Mouse (Mus musculus) spleen, adult 2 months (tissue): ENCODE data around the gene Tcirg1. TPM values are rescaled to one million over a fixed set of nuclear protein-coding genes. Genes with fewer than 3 reads are reported as not detected.

Experiments used
- DNase-seq, 2 experiments: peaks; one replicate each; pipeline versions ENCODE4 v3.0.0 to v3.0.0-alpha.2; 2012 to 2021; ENCODE audit warnings: low spot score in 2 of 2, low read depth in 1 of 2
- H3K27ac ChIP-seq: fragments of 200-500 bp; 2 replicates; pipeline ENCODE4 v1.5.1; 2012; ENCODE audit warnings: low read length, inconsistent platforms; ENCODE audit not compliant: insufficient read depth
- H3K27me3 ChIP-seq: fragments of 200-500 bp; 2 replicates; pipeline ENCODE4 v1.6.1; 2012; ENCODE audit warnings: mild to moderate bottlenecking, moderate library complexity, low read length, inconsistent platforms; ENCODE audit not compliant: control insufficient read depth, insufficient read depth
- H3K36me3 ChIP-seq: fragments of 200-500 bp; 2 replicates; pipeline ENCODE4 v1.6.1; 2012; ENCODE audit warnings: mild to moderate bottlenecking, low read length, inconsistent platforms; ENCODE audit not compliant: control insufficient read depth, insufficient read depth
- H3K4me1 ChIP-seq: fragments of 200-500 bp; 2 replicates; pipeline ENCODE4 v1.6.1; 2011; ENCODE audit warnings: inconsistent platforms; ENCODE audit not compliant: control insufficient read depth, insufficient read depth, insufficient read length
- H3K4me3 ChIP-seq: fragments of 200-500 bp; 2 replicates; pipeline ENCODE4 v1.5.1; 2011; ENCODE audit warnings: mild to moderate bottlenecking, inconsistent platforms; ENCODE audit not compliant: insufficient read depth, insufficient read length; ENCODE audit errors: extremely low read depth
- CTCF ChIP-seq: fragments of 200-500 bp; IDR thresholded peaks from 2 replicates; pipeline ENCODE4 v1.5.1; 2011; ENCODE audit warnings: mild to moderate bottlenecking, inconsistent platforms; ENCODE audit not compliant: insufficient read depth, insufficient read length, insufficient replicate concordance; ENCODE audit errors: extremely low read depth
- POLR2A ChIP-seq: fragments of 200-500 bp; IDR thresholded peaks from 2 replicates; pipeline ENCODE4 v1.6.1; 2011; ENCODE audit warnings: low read depth, low read length, inconsistent platforms
- WGBS: fragments of 180-500 bp; shearing (Covaris S2); methylation state at CpG from one replicate; pipeline ENCODE4 v1.1.7; 2018; 5-methylcytosine and 5-hydroxymethylcytosine counted together
- polyA plus RNA-seq: library from polyadenylated mRNA; depleted of rRNA; stranded (reverse); fragments of >200 nt; gene quantifications from 2 replicates; pipeline ENCODE4 v1.2.3, GENCODE M21; 2012

Tcirg1 gene
- polyA plus RNA-seq, 1 experiment, result 269 TPM

DNA sequence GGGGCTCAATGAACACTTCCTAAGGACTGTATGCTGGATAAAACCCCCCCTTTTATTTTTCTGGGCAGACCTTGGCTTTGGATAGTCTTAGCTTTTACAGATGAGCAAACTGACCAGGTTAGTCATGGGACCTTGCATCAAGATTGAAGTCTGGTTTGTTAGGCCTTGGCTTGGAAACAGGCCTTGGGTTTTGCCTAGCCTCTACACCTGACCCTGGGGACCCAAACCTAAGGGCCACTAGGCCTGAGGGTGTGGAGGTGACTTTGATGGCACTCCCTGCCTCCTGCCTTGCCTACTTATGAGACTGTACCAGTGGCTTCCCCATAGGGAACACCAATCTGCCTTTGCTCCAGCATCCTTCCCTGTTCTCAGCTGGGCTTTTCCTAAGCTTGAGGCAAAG is 13.0 kb upstream of the Tcirg1 start:
- Histone ChIP-seq H3K36me3 (no peaks in the 10 kb centered on the region), H3K4me1 (peaks cover 23% of the 10 kb centered on the region), H3K27me3 (no peaks in the 10 kb centered on the region), H3K4me3 (no peak overlapping the region), H3K27ac (no peak overlapping the region)
- no peak for DNase-seq
- TF ChIP-seq CTCF (no peak), POLR2A (no peak)

DNA sequence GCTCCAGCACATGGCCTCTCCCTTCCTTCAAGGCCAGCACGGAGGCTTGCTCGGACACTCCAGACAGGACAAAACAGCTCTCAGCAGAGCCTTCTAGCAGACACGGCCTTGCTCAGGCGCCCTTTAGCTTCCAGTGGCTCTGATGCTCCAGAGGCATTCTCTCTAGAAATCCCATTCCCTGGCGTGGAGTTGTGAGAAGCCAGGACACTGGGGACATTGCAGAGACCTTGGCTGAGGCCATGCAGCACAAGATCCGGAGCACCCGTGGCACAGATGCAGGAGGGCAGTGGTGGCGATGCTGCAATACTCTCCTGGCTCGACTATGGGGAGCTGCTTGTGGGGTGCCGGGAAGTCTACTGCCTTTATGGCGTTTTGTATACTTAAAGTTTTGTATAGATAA is 9.8 kb upstream of the Tcirg1 start:
- Histone ChIP-seq H3K27me3 (no peaks in the 10 kb centered on the region), H3K36me3 (no peaks in the 10 kb centered on the region), H3K4me1 (peaks cover 8% of the 10 kb centered on the region; the same call in 1 of the 2 replicates), H3K4me3 (no peak overlapping the region), H3K27ac (no peak overlapping the region)
- WGBS, result 92% methylated on average over 11 of the region's 11 CpGs
- TF ChIP-seq CTCF (no peak), POLR2A (no peak)
- DNase-seq, result no peak

DNA sequence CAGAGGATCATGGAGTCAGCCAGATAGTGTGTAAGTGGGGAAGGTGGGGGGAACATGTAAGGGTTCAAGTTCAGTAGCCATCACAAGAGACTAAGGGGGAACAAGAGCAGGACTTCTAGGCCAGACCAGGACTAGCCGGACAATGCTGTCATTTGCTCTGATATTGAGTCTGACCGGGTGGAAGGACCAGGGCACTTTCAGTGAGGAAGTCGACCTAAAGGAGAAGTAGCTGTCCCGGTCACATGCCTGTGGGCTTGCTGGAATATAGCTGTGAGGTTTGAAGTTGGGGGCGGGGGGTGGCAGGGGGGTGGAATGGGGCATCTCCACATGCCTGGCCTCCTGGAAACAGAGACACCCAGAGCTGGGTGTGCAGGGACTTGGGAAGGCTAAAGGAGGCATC is 7.6 kb upstream of the Tcirg1 start:
- no peak for DNase-seq

DNA sequence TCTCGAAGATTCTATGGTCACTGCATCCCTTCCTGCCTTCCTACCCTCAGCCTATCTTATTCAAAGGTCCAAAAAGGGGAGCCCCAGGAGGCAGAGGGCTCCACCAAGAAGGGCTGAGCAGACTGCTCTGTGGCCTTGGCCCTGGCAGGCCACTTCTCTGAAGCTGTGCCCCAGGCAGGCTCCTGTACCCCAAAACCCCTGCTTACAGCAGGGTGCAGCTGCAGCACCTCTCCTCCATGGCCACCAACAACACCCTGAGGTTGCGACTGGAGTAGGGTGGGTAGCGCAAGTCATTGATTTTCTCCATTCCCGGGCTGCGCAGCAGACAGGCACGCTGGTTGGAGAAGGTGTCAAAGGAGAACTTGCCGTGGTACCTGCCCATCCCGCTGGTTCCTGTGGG is 6.8 kb upstream of the Tcirg1 start:
- Histone ChIP-seq H3K27me3 (no peaks in the 10 kb centered on the region), H3K4me1 (peaks cover 8% of the 10 kb centered on the region; the same call in 1 of the 2 replicates), H3K4me3 (0 out of 2 replicates have a peak overlapping the region, but pooled peaks have one; percentile 60), H3K27ac (peak overlapping the region; percentile 88), H3K36me3 (peaks cover 14% of the 10 kb centered on the region)
- TF ChIP-seq POLR2A (no peak), CTCF (no peak)
- WGBS, result 80% methylated on average over 8 of the region's 8 CpGs
- DNase-seq, result no peak

More for the DNA sequence above, 7.6 kb upstream of the Tcirg1 start:
- Histone ChIP-seq H3K4me1 (peaks cover 8% of the 10 kb centered on the region; the same call in 1 of the 2 replicates), H3K27ac (peak overlapping the region; percentile 21; the same call in 1 of the 2 replicates), H3K27me3 (no peaks in the 10 kb centered on the region), H3K36me3 (peaks cover 8% of the 10 kb centered on the region), H3K4me3 (no peak overlapping the region)
- no peak for TF ChIP-seq CTCF
- no peak for TF ChIP-seq POLR2A
- 51% methylated on average over 5 of the region's 5 CpGs for WGBS

DNA sequence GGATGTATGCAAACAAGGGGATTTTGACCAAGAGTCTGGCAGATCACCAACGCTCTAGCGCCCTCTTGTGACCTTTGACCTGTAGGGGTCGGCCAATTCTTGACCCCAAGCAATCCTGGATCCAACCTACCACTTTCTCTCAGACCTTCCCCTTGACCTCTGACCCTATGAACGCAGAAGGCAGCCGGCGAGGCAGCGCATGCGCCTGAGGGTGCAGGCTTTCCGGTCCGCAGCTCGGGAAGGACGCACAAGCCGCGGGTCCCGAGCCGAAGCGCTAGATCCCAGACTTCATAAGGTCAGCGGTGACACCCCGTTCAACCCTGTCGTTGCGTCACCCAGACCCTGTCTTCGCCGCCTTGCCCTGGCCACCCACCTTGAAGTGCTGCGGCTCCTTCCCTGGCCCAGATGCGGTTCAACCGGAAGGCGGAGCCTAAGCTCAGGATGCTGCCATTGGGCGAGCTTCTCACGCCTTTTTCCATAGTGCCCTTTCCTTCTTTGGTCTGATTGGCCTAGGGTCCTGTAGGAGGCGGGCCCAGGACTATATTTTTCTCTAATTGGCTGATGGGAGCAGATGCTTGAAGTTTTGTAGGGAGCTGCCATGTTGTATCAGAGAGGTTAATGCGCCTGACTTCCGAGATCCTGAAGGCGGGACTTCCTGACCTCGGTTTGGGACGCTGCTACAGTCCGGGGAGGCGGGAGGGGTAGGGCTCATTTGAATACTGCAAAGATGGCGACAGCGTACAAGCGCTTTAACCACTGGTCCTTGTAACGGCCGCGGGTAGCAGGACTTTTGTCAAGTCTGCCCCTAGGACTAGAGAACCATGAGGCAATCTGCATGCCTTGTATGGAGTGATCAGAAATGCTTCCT is 5.6 kb upstream of the Tcirg1 start, which contains the start of gene Ndufs8:
Gene Ndufs8 (minus strand): TSS at position 438 of the 868 bp plus-strand sequence.
- DNase-seq, result peak; percentile 90 to 98
- H3K27ac ChIP-seq, result peak within 1 kb of the TSS; percentile 93
- H3K4me1 ChIP-seq, result peaks cover 8% of the 10 kb centered on the region; the same call in 1 of the 2 replicates
- WGBS, result under 1% methylated on average over 43 of the region's 43 CpGs
- TF ChIP-seq POLR2A, result peak; percentile 85
- peak; percentile 26; the same call in 1 of the 2 replicates for TF ChIP-seq CTCF
- H3K4me3 ChIP-seq, result peak within 1 kb of the TSS; percentile 73
- no peaks in the 10 kb centered on the region for H3K27me3 ChIP-seq
- H3K36me3 ChIP-seq, result peaks cover 18% of the 10 kb centered on the region

DNA sequence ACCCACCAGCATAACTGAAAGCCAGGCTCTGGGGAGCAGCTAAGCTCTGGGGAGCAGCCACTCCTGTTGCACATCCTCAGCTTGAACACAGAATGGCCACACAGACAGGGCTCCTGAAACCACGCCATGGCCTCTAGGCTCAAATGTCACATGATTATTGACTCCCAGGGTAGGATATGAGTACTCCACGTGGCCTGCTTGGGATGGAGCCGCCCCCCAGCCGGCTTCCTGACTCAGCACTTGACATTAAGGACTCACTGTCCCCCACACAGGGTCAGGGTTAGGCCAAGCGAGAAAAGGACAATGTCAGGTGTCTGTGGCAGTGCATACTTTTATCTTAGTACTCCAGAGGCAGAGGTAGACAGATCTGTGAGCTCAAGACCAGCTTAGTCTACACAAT is 3.3 kb upstream of the Tcirg1 start:
- Histone ChIP-seq H3K4me3 (no peak overlapping the region), H3K27me3 (no peaks in the 10 kb centered on the region), H3K4me1 (peaks cover 16% of the 10 kb centered on the region; the same call in 1 of the 2 replicates), H3K36me3 (peaks cover 18% of the 10 kb centered on the region), H3K27ac (no peak overlapping the region)
- no peak for TF ChIP-seq CTCF
- no peak for TF ChIP-seq POLR2A
- DNase-seq, result no peak
- 86% methylated on average over 5 of the region's 5 CpGs for WGBS

DNA sequence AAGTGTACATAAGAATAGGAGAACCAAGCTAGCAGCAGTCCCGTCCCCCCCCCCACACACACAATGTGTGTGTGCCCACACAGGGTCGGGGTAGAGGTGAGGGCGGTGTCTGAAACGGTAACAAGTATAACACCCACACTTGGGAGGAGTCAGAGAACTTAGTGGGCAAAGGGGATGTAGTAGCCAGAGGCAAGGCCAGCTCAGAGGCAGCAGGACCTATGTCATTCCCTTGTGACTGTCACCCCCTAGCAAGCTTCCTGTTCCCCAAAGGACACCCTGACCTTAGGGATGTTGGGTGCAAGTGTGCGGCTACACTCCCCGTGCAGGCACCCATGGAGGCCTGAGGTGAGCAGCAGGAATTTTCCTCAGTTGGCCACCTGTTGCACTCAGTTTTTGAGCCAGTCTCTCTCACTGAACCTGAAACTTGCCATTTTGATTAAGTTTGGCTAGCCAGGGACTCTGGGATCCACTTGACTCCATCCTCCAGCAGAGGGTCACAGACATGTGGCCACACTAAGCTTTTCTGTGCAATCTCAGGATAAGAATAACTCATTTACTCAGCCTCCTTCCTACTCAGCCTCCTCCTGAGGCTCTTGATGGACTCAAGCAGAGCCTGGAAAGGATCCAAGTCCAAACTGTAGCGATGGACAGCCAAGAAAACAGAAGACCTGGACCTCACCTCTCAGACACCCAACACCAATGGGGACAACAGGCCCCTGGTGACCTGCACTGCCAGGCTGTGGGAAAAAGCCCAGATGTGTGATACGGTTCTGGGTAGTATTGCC is 1.1 kb upstream of the Tcirg1 start:
- DNase-seq, result no peak
- peaks cover 18% of the 10 kb centered on the region for H3K4me1 ChIP-seq
- no peak overlapping the region for H3K4me3 ChIP-seq
- TF ChIP-seq POLR2A (no peak), CTCF (no peak)
- peaks cover 30% of the 10 kb centered on the region for H3K36me3 ChIP-seq
- no peak overlapping the region for H3K27ac ChIP-seq
- H3K27me3 ChIP-seq, result no peaks in the 10 kb centered on the region
- 72% methylated on average over 8 of the region's 8 CpGs for WGBS
